24 mouse cellular contexts compared by ENCODE assay signal in genomic region chr1:88825215-88825614, GRCm38 (mm10).
"Had no signal": no experiment of that assay in that cellular context is flagged by ENCODE, and none has a peak within 500 bp of the region (broad histone marks: within the 10 kb centered on the region; RNA-seq: fewer than 3 reads in every experiment).

No protein-coding gene starts in this region.

- ATAC-seq: intestine, embryonic 15.5 days; midbrain, embryonic 13.5 days; midbrain, embryonic 16.5 days had no signal

- DNase-seq: kidney, adult 18-20 months; kidney, postnatal 10 days; kidney, postnatal 36 days; layer of hippocampus, postnatal 36 days; lung, adult 18-20 months; lung, postnatal 10 days; lung, postnatal 36 days; thymus, adult 18-20 months; thymus, postnatal 4 days had no signal

- H3K27me3 ChIP-seq: intestine, embryonic 15.5 days; kidney, embryonic 15.5 days; limb, embryonic 12.5 days; limb, embryonic 15.5 days; lung, embryonic 15.5 days; megakaryocyte, embryonic 14.5 days; midbrain, embryonic 13.5 days; neural tube, embryonic 12.5 days; neural tube, embryonic 15.5 days had no signal

- H3K27ac ChIP-seq: intestine, embryonic 15.5 days; kidney, embryonic 15.5 days; left cerebral cortex, adult 2 months; limb, embryonic 12.5 days; limb, embryonic 15.5 days; liver, embryonic 14.5 days; lung, embryonic 15.5 days; midbrain, embryonic 10.5 days; midbrain, embryonic 13.5 days; neural tube, embryonic 12.5 days; neural tube, embryonic 15.5 days had no signal

- H3K9me3 ChIP-seq: intestine, embryonic 15.5 days; kidney, embryonic 15.5 days; limb, embryonic 12.5 days; limb, embryonic 15.5 days; lung, embryonic 15.5 days; midbrain, embryonic 10.5 days; midbrain, embryonic 13.5 days; neural tube, embryonic 12.5 days; neural tube, embryonic 15.5 days had no signal

- H3K36me3 ChIP-seq: intestine, embryonic 15.5 days; kidney, embryonic 15.5 days; limb, embryonic 12.5 days; limb, embryonic 15.5 days; lung, embryonic 15.5 days; midbrain, embryonic 10.5 days; midbrain, embryonic 13.5 days; neural tube, embryonic 12.5 days; neural tube, embryonic 15.5 days had no signal

- H3K9ac ChIP-seq: intestine, embryonic 15.5 days; kidney, embryonic 15.5 days; limb, embryonic 12.5 days; limb, embryonic 15.5 days; liver, embryonic 14.5 days; lung, embryonic 15.5 days; midbrain, embryonic 13.5 days; neural tube, embryonic 12.5 days; neural tube, embryonic 15.5 days had no signal

- H3K4me1 ChIP-seq: intestine, embryonic 15.5 days; kidney, embryonic 15.5 days; limb, embryonic 12.5 days; lung, embryonic 15.5 days; megakaryocyte, embryonic 14.5 days; midbrain, embryonic 10.5 days; midbrain, embryonic 13.5 days; neural tube, embryonic 12.5 days; neural tube, embryonic 15.5 days had no signal

- H3K4me3 ChIP-seq: intestine, embryonic 15.5 days; kidney, embryonic 15.5 days; left cerebral cortex, adult 2 months; limb, embryonic 12.5 days; limb, embryonic 15.5 days; lung, embryonic 15.5 days; megakaryocyte, embryonic 14.5 days; midbrain, embryonic 10.5 days; midbrain, embryonic 13.5 days; myocyte; neural tube, embryonic 12.5 days; neural tube, embryonic 15.5 days had no signal

- H3K4me2 ChIP-seq: intestine, embryonic 15.5 days; kidney, embryonic 15.5 days; limb, embryonic 12.5 days; limb, embryonic 15.5 days; liver, embryonic 11.5 days; lung, embryonic 15.5 days; midbrain, embryonic 13.5 days; neural tube, embryonic 12.5 days; neural tube, embryonic 15.5 days had no signal
